Mouse (Mus musculus) left cerebral cortex, postnatal 4 days (tissue): ENCODE results near the gene Aadacl3. TPM values are rescaled to one million over a fixed set of nuclear protein-coding genes. Genes with fewer than 3 reads are reported as not detected.

Experiments
- DNase-seq: peaks from one replicate; pipeline ENCODE4 v3.0.0-alpha.2; 2022
- intact Hi-C: fragments of 180-260 bp; cut with DNase I; formaldehyde crosslinking; loops from one replicate; pipeline ENCODE4 v1.15.1; 2025
- total RNA-seq, 2 experiments: library from RNA; stranded (reverse); gene quantifications; 2 replicates each; pipeline ENCODE4 v1.2.3; 2021

Aadacl3 gene
- total RNA-seq = not detected

DNA sequence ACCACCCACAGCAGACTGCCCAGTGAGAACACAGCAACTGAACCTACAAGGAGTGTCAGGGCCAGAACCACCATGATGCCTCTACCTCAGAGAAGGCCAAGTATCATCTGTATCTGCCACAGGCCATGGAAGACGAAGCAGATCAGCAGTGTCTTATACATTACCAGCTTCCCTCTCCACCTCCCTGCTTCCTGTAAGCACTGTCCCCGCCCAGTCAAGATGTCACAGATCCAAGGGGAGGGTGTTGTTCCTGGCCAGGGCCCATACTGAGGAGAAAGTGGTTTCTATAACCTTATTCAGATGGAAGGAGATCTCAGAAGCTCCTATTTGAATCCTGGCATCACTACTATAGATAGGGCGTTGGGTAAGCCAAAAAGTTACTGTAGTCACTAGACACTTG, at the start of gene Aadacl3:
Gene Aadacl3 (minus strand): TSS at position 101 of the 400 bp plus-strand sequence.
- no peak for DNase-seq
- intact Hi-C loops = no loop called here

DNA sequence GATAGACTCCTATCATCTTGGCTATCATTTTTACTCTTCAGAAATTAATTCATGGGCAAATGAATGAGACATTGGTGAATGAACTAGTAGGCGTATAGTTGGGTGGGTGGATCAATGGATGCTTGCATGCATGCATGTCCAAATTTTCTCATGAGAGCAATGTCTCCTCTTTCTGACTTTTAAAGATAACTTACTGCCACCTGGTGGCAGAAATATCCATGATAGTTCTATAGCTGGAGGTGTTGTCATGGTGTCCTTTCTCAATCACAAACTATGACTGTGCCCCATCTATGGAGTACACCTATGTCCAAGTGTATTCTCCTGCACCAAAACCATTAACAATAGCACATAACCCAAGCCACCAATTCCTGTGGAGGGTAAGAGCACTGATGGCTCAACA, 43.0 kb upstream of the Aadacl3 start:
- intact Hi-C loops = no loop called here
- DNase-seq = no peak

DNA sequence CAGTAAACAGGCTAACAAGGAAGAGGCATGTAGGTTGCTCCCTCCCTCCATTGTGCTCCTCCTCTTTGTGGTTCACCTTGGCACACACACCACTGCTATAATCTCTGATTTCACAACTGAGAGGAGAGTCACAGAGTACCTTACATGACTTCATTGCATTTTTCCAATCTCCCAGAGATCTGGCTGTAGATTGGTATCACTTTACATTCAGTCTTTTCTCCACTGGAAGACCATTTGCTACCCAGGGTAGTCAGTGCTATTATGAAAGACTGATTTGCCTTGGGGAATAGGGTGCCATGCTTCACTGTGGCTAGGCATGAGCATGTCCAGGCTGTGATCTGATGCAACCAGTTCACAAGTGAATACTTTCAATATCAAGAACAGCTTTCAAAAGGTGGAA, 29.8 kb upstream of the Aadacl3 start:
- intact Hi-C loops = no loop called here
- no peak for DNase-seq

- intact Hi-C loops = no loop called here
- no peak for DNase-seq
Observed at GRCm38 (mm10) chr4:144468091-144468490, 4.5 kb upstream of the Aadacl3 start.

DNA sequence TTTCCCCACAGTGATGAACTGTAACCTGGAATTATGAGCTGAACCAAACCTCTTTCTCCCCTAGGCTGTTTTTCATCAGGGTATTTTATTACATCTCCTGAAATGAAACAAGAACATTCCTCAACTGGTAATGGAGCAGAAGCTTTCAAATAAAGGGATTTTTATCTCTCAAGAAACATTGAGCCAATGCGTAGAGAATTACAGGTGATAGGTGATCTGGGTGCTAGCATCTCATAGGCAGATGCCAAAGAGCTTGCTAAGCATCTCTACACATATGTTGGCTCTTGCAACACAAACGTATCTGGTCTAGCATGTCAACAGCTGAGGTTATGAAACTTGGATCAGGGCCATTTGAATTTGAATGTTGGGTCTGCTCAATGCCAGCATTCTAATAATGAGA, 1.6 kb upstream of the Aadacl3 start:
- intact Hi-C loops = no loop called here
- DNase-seq = no peak

DNA sequence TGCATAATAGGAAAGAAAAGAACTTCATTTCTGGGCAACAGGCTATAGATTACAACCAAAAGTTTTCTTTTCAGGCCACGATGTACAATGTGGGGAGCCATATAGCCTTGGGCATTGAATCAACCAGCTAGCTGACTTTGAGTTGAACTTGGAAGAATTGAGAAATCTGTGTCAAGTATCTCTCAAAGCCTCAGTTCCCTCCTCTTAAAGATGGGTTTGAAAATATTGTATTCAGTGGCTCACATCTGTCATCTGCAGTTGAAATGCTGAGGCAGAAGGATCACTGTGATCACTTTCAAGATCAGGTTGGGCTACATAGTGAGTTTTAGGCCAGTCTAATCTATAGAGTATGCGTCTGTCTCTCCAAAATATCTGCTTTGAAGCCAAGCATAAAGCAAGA, 10.3 kb downstream of the Aadacl3 start, which contains the start of gene Gm9944:
Gene Gm9944 (minus strand): TSS at position 101 of the 400 bp plus-strand sequence.
- intact Hi-C loops = no loop called here
- DNase-seq = no peak

- intact Hi-C loops = no loop called here
- no peak for DNase-seq
Observed at GRCm38 (mm10) chr4:144448546-144448945, 15.0 kb downstream of the Aadacl3 start.

GRCm38 (mm10) chr4:144441582-144441981, 22.0 kb downstream of the Aadacl3 start:
- no peak for DNase-seq
- intact Hi-C loops = no loop called here

DNA sequence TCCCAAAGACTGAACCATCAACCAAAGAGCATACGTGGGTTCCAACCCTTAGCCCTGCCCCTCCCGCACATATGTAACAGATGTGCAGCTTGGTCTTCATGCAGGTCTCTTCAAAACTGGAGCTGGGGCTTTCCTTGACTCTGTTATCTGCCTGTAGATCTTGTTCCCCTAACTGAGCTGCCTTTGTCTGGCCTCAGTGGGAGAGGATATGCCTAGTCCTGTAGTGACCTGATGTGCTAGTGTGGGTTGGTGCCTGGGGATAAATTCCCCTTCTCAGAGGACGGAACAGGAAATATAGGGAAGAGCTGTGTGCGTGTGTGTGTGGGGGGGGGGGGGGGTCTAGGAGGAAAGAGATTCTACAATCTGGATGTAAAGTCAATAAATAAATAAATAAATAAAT, 22.5 kb downstream of the Aadacl3 start:
- intact Hi-C loops = no loop called here
- DNase-seq = no peak

GRCm38 (mm10) chr4:144438672-144439071, 24.9 kb downstream of the Aadacl3 start, which contains the start of gene 1700012P22Rik:
TSS of gene 1700012P22Rik (minus strand) at chr4:144438772.
- intact Hi-C loops = no loop called here
- no peak for DNase-seq

- no peak for DNase-seq
- intact Hi-C loops = no loop called here
Observed at GRCm38 (mm10) chr4:144433216-144433615, 30.3 kb downstream of the Aadacl3 start.

- no peak for DNase-seq
- intact Hi-C loops = no loop called here
Observed at GRCm38 (mm10) chr4:144430723-144431122, 32.8 kb downstream of the Aadacl3 start.

DNA sequence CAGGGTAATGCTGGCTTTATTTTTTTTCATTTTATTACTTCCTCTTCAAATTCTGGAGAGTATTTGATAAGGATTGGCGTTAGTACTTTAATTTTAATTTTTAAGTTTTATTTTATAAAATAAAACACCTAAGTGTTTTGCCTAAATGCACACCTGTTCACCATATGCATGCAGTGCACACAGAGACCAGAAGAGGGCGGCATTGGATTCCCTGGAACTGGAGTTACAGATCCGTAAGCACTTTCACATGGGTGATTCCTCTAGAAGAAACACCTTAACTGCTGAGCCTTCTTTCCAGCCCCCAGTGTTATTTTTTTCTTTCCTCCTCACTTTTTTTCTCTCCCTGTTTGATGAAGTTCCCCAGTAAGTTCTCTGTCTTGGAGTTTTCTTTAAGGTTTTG, 34.7 kb downstream of the Aadacl3 start:
- no peak for DNase-seq
- intact Hi-C loops = no loop called here

DNA sequence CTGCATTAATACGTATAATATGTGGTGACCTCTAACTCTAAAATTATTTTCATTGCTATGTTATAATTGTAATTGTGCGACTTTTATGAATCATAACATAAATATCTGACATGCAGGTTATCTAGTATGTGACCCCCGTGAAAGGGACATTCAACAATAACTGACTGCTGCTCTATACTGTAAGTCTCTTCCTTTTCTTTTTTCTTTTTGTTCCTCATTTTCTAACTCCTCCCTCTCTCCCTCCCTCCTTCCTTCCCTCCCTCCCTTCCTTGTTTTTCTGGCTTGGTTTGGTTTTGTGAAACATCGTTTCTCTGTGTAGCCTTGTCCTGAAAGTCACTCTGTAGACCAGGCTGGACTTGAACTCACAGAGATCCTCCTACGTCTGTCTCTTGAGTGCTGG, 39.0 kb downstream of the Aadacl3 start:
- intact Hi-C loops = no loop called here
- DNase-seq = no peak

GRCm38 (mm10) chr4:144420644-144421043, 42.9 kb downstream of the Aadacl3 start:
- DNase-seq = no peak
- intact Hi-C loops = no loop called here

GRCm38 (mm10) chr4:144408290-144408689, 55.3 kb downstream of the Aadacl3 start, which contains the start of gene Pramef12:
TSS of gene Pramef12 (minus strand) at chr4:144408464.
- DNase-seq = no peak
- intact Hi-C loops = no loop called here

GRCm38 (mm10) chr4:144406261-144406660, 57.3 kb downstream of the Aadacl3 start:
- intact Hi-C loops = no loop called here
- no peak for DNase-seq

DNA sequence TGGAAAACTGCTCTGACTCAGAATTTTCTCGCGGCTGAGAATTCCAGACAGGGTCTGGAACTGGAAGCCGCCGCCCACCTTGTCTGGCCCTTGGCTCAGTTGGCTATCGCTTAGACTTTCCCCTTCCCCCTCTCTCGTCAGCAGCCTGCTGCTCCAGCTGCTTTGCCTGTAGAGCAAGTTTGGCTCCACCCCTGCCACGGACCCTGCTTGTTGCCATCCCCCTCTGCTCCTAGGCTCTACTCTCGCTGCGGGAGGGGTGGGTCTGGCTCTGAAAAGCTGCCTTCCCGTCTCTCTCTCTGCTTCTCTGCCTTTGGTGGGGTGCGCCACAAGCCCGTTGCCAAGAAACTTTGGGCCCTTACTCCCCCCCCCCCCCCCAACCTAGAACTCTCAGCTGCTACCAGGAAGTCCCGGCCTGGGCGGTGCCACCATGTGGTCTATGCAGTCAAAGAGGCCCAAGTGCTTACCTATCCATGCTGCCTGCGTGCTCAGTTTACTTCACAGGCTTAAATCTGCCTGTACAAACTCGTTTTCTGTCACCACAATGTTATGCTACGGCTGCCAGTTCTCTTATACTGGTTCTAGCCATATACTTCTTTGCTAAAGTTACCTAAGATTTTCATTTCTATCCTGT, 59.0 kb downstream of the Aadacl3 start:
- peak; percentile 1 for DNase-seq
- intact Hi-C loops = no loop called here

Other genes starting within 250 kb of the Aadacl3 start
- gene Pramel5, start 183.3 kb downstream of the Aadacl3 start, total RNA-seq = not detected
- not detected for gene Gm13128, start 133.5 kb downstream of the Aadacl3 start, total RNA-seq
- not detected for gene Gm13119, start 105.8 kb downstream of the Aadacl3 start, total RNA-seq
- gene Pramef20, start 85.8 kb downstream of the Aadacl3 start, total RNA-seq = not detected
- gene Pramef12, start 55.3 kb downstream of the Aadacl3 start, total RNA-seq = not detected
- not detected for gene 1700012P22Rik, start 25.0 kb downstream of the Aadacl3 start, total RNA-seq
- not detected for gene Gm9944, start 10.4 kb downstream of the Aadacl3 start, total RNA-seq
- gene 9430007A20Rik, start 56.1 kb upstream of the Aadacl3 start, total RNA-seq = not detected
- gene Gm13124, start 101.4 kb upstream of the Aadacl3 start, total RNA-seq = not detected
- gene Aadacl4, start 150.0 kb upstream of the Aadacl3 start, total RNA-seq = not detected
- gene Gm436, start 222.6 kb upstream of the Aadacl3 start, total RNA-seq = not detected